Mouse (Mus musculus) heart, embryonic 11.5 days (tissue): ENCODE results near the gene Kpna6. TPM values are rescaled to one million over a fixed set of nuclear protein-coding genes. Genes with fewer than 3 reads are reported as not detected.

Experiments used
- ATAC-seq: fragments of 200-750 bp; cut with Nextera tagmentation; replicated peaks from 2 replicates; pipeline ENCODE4 v1.8.0; 2017; ENCODE audit warnings: moderate library complexity; ENCODE audit not compliant: insufficient number of reproducible peaks, low FRiP score, low TSS enrichment
- H3K27ac ChIP-seq: fragments of 300-500 bp; sonication (generic); 2 replicates; pipeline ENCODE4 v1.5.1; 2014; ENCODE audit warnings: mild to moderate bottlenecking, low read depth, low read length
- H3K27me3 ChIP-seq: fragments of 300-500 bp; sonication (generic); 2 replicates; pipeline ENCODE4 v1.6.1; 2014; ENCODE audit warnings: mild to moderate bottlenecking, low read length, mixed read lengths; ENCODE audit not compliant: control insufficient read depth, insufficient read depth
- H3K36me3 ChIP-seq: fragments of 300-500 bp; sonication (generic); 2 replicates; pipeline ENCODE4 v1.6.1; 2014; ENCODE audit warnings: mild to moderate bottlenecking, low read length, moderate library complexity, mixed read lengths; ENCODE audit not compliant: control insufficient read depth, insufficient read depth
- H3K4me1 ChIP-seq: fragments of 300-500 bp; sonication (generic); 2 replicates; pipeline ENCODE4 v1.6.1; 2014; ENCODE audit warnings: low read length; ENCODE audit not compliant: control insufficient read depth, insufficient read depth
- H3K4me2 ChIP-seq: fragments of 300-500 bp; sonication (generic); 2 replicates; pipeline ENCODE4 v1.6.1; 2014; ENCODE audit warnings: mild to moderate bottlenecking, moderate library complexity
- H3K4me3 ChIP-seq: fragments of 300-500 bp; sonication (generic); 2 replicates; pipeline ENCODE4 v1.5.1; 2014; ENCODE audit warnings: low read depth, low read length
- H3K9ac ChIP-seq: fragments of 300-500 bp; sonication (generic); 2 replicates; pipeline ENCODE4 v1.6.1; 2014; ENCODE audit warnings: mild to moderate bottlenecking, low read depth, low read length, moderate library complexity
- H3K9me3 ChIP-seq: fragments of 300-500 bp; sonication (generic); replicated peaks from 2 replicates; pipeline ENCODE4 v1.6.1; 2016; ENCODE audit warnings: low read length; ENCODE audit not compliant: control insufficient read depth
- WGBS: fragments of 180-500 bp; shearing (Covaris S2); extraction: QIAGEN DNeasy Blood & Tissue Kit; methylation state at CpG from one replicate; pipeline ENCODE4 v1.1.7; 2014; ENCODE audit not compliant: insufficient replicate concordance; 5-methylcytosine and 5-hydroxymethylcytosine counted together
- polyA plus RNA-seq: library from polyadenylated mRNA; unstranded; fragments of >200 nt; fragmentation: Nextera tagmentation; extraction: Ambion mirVana; gene quantifications from 2 replicates; pipeline ENCODE4 v1.2.1, GENCODE M21; 2014

Kpna6 gene
- polyA plus RNA-seq, 1 experiment from 2014 or later = 14.6 TPM

GRCm38 (mm10) chr4:129618031-129618430 lies 54.5 kb downstream of the Kpna6 start:
- Histone ChIP-seq H3K9me3 (no peaks in the 10 kb centered on the region), H3K4me2 (peak overlapping the region; percentile 90), H3K4me1 (peaks cover 14% of the 10 kb centered on the region), H3K27me3 (no peaks in the 10 kb centered on the region), H3K27ac (no peak overlapping the region), H3K36me3 (no peaks in the 10 kb centered on the region), H3K4me3 (peak overlapping the region; percentile 76), H3K9ac (peak overlapping the region; percentile 94)
- ATAC-seq = no peak
- 88% methylated on average over 5 of the region's 5 CpGs for WGBS

GRCm38 (mm10) chr4:129617121-129617641 lies 55.4 kb downstream of the Kpna6 start:
- Histone ChIP-seq H3K9me3 (no peaks in the 10 kb centered on the region), H3K9ac (no peak overlapping the region), H3K4me1 (peaks cover 7% of the 10 kb centered on the region; the same call in 1 of the 2 replicates), H3K27me3 (no peaks in the 10 kb centered on the region), H3K4me2 (no peak overlapping the region), H3K4me3 (no peak overlapping the region), H3K36me3 (no peaks in the 10 kb centered on the region), H3K27ac (no peak overlapping the region)
- no peak for ATAC-seq
- WGBS = 91% methylated on average over 7 of the region's 7 CpGs

GRCm38 (mm10) chr4:129616631-129617030 lies 55.9 kb downstream of the Kpna6 start:
- H3K4me3 ChIP-seq = no peak overlapping the region
- H3K4me2 ChIP-seq = no peak overlapping the region
- H3K27me3 ChIP-seq = no peaks in the 10 kb centered on the region
- WGBS = 87% methylated on average over 3 of the region's 3 CpGs
- no peak for ATAC-seq
- no peaks in the 10 kb centered on the region for H3K36me3 ChIP-seq
- H3K27ac ChIP-seq = no peak overlapping the region
- no peak overlapping the region for H3K9ac ChIP-seq
- H3K9me3 ChIP-seq = no peaks in the 10 kb centered on the region
- peaks cover 7% of the 10 kb centered on the region; the same call in 1 of the 2 replicates for H3K4me1 ChIP-seq

- H3K9me3 ChIP-seq = no peaks in the 10 kb centered on the region
- WGBS = 87% methylated on average over 9 of the region's 9 CpGs
- H3K27ac ChIP-seq = no peak overlapping the region
- H3K4me2 ChIP-seq = no peak overlapping the region
- ATAC-seq = no peak
- H3K9ac ChIP-seq = no peak overlapping the region
- no peaks in the 10 kb centered on the region for H3K36me3 ChIP-seq
- H3K27me3 ChIP-seq = no peaks in the 10 kb centered on the region
- no peak overlapping the region for H3K4me3 ChIP-seq
- H3K4me1 ChIP-seq = peaks cover 7% of the 10 kb centered on the region; the same call in 1 of the 2 replicates
These were observed 56.7 kb downstream of the Kpna6 start for GRCm38 (mm10) chr4:129615801-129616290.

GRCm38 (mm10) chr4:129614093-129614492 lies 58.5 kb downstream of the Kpna6 start, which contains the start of gene Dcdc2b:
TSS of gene Dcdc2b (minus strand) at chr4:129614257.
- Histone ChIP-seq H3K27me3 (no peaks in the 10 kb centered on the region), H3K27ac (no peak within 1 kb of the TSS), H3K9ac (no peak within 1 kb of the TSS), H3K4me2 (no peak within 1 kb of the TSS), H3K4me3 (no peak within 1 kb of the TSS), H3K9me3 (no peaks in the 10 kb centered on the region), H3K4me1 (peaks cover 7% of the 10 kb centered on the region; the same call in 1 of the 2 replicates), H3K36me3 (no peaks in the 10 kb centered on the region)
- ATAC-seq = no peak
- 84% methylated on average over 6 of the region's 6 CpGs for WGBS

GRCm38 (mm10) chr4:129610472-129610871 lies 62.1 kb downstream of the Kpna6 start:
- no peak overlapping the region for H3K9ac ChIP-seq
- 70% methylated on average over 4 of the region's 4 CpGs for WGBS
- H3K36me3 ChIP-seq = peaks cover 8% of the 10 kb centered on the region
- H3K27me3 ChIP-seq = no peaks in the 10 kb centered on the region
- H3K9me3 ChIP-seq = no peaks in the 10 kb centered on the region
- no peak overlapping the region for H3K4me3 ChIP-seq
- H3K4me1 ChIP-seq = no peaks in the 10 kb centered on the region
- ATAC-seq = no peak
- no peak overlapping the region for H3K27ac ChIP-seq
- no peak overlapping the region for H3K4me2 ChIP-seq

GRCm38 (mm10) chr4:129610026-129610425 lies 62.5 kb downstream of the Kpna6 start:
- Histone ChIP-seq H3K4me2 (no peak overlapping the region), H3K9me3 (no peaks in the 10 kb centered on the region), H3K36me3 (peaks cover 11% of the 10 kb centered on the region), H3K27ac (no peak overlapping the region), H3K4me1 (no peaks in the 10 kb centered on the region), H3K9ac (no peak overlapping the region), H3K4me3 (no peak overlapping the region), H3K27me3 (no peaks in the 10 kb centered on the region)
- ATAC-seq = no peak
- WGBS = 84% methylated on average over 4 of the region's 4 CpGs

GRCm38 (mm10) chr4:129609139-129609631 lies 63.4 kb downstream of the Kpna6 start:
- Histone ChIP-seq H3K9ac (no peak overlapping the region), H3K27ac (no peak overlapping the region), H3K36me3 (peaks cover 18% of the 10 kb centered on the region), H3K4me2 (no peak overlapping the region), H3K9me3 (no peaks in the 10 kb centered on the region), H3K4me1 (no peaks in the 10 kb centered on the region), H3K27me3 (no peaks in the 10 kb centered on the region), H3K4me3 (no peak overlapping the region)
- no peak for ATAC-seq
- WGBS = 79% methylated on average over 12 of the region's 12 CpGs
